Mouse (Mus musculus) embryonic facial prominence, embryonic 12.5 days (tissue): ENCODE results near the gene Lrrc43. TPM values are rescaled to one million over a fixed set of nuclear protein-coding genes. Genes with fewer than 3 reads are reported as not detected.
A peak's percentile ranks its signal among the peaks of the same experiment; 100 is the strongest.
"Not testable (repeated sequence)": the region's sequence is repeated elsewhere in the genome, so short reads cannot be mapped to it uniquely, and the experiment has no call there.

Source experiments
- ATAC-seq: fragments of 200-750 bp; cut with Nextera tagmentation; 2 replicates; pipeline ENCODE4 v1.8.0; 2017; ENCODE audit not compliant: insufficient number of reproducible peaks, insufficient read depth, low FRiP score, low TSS enrichment
- H3K27ac ChIP-seq: fragments of 300-500 bp; sonication (generic); 2 replicates; pipeline ENCODE4 v1.5.1; 2016; ENCODE audit warnings: mild to moderate bottlenecking
- H3K27me3 ChIP-seq: fragments of 300-500 bp; sonication (generic); 2 replicates; pipeline ENCODE4 v1.6.1; 2016; ENCODE audit warnings: mild to moderate bottlenecking, moderate library complexity
- H3K36me3 ChIP-seq: fragments of 300-500 bp; sonication (generic); 2 replicates; pipeline ENCODE4 v1.6.1; 2016; ENCODE audit warnings: mild to moderate bottlenecking
- H3K4me1 ChIP-seq: fragments of 300-500 bp; sonication (generic); 2 replicates; pipeline ENCODE4 v1.6.1; 2016
- H3K4me2 ChIP-seq: fragments of 300-500 bp; sonication (generic); replicated peaks from 2 replicates; pipeline ENCODE4 v1.6.1; 2016; ENCODE audit warnings: mild to moderate bottlenecking, moderate library complexity
- H3K4me3 ChIP-seq: fragments of 300-500 bp; sonication (generic); 2 replicates; pipeline ENCODE4 v1.5.1; 2016; ENCODE audit warnings: mild to moderate bottlenecking
- H3K9ac ChIP-seq: fragments of 300-500 bp; sonication (generic); 2 replicates; pipeline ENCODE4 v1.6.1; 2016; ENCODE audit warnings: mild to moderate bottlenecking, moderate library complexity
- H3K9me3 ChIP-seq: fragments of 300-500 bp; sonication (generic); 2 replicates; pipeline ENCODE4 v1.6.1; 2016; ENCODE audit warnings: mild to moderate bottlenecking, moderate library complexity
- WGBS: fragments of 180-500 bp; shearing (Covaris S2); methylation state at CpG from one replicate; pipeline ENCODE4 v1.1.7; 2016; 5-methylcytosine and 5-hydroxymethylcytosine counted together
- polyA plus RNA-seq: library from polyadenylated mRNA; unstranded; fragments of >200 nt; fragmentation: Nextera tagmentation; extraction: Ambion mirVana; gene quantifications from 2 replicates; pipeline ENCODE4 v1.2.1, GENCODE M21; 2016

The Lrrc43 gene
- polyA plus RNA-seq, 1 experiment from 2014 or later: not detected

DNA sequence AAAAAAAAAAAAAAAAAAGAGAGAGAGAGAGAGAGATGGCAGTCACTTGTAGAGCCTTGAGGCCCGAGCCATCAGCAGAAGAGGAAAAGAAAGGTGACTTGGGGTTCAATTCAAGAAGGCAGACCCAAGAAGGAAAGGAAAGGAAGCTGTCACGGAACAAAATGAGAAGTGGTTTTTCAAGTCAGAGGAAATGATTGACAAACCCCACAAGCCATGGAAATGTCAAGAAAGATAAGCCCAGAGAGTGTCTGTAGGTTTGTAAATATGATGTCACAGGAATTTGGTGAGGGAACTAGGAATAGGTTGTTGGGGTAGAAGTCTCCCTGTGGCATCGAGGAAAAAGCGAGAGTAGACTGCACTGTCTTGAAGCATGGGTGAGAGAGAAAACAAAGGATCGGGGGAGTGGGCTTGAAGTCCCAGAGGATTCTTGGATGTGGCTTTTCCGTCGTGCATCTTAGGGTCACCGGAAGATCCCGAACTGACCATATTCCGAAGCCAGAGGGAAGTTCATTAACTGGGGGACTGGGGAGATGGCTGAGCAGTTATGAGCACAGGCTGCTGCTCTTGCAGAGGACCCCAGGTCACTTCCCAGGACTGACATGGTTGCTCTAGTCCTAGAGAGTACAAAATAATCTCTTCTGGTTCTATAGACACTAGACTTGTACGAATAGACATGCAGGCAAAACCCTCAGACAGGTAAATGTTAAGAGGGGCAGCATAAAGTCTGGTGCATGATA lies 1.3 kb upstream of the Lrrc43 start:
- 83% methylated on average over 11 of the region's 11 CpGs for WGBS
- no peaks in the 10 kb centered on the region for H3K27me3 ChIP-seq
- peaks cover 10% of the 10 kb centered on the region; the same call in 1 of the 2 replicates for H3K4me1 ChIP-seq
- H3K36me3 ChIP-seq: no peaks in the 10 kb centered on the region
- H3K4me2 ChIP-seq: no peak overlapping the region
- H3K27ac ChIP-seq: no peak overlapping the region
- H3K9ac ChIP-seq: no peak overlapping the region
- H3K4me3 ChIP-seq: no peak overlapping the region
- H3K9me3 ChIP-seq: no peaks in the 10 kb centered on the region
- no peak for ATAC-seq

DNA sequence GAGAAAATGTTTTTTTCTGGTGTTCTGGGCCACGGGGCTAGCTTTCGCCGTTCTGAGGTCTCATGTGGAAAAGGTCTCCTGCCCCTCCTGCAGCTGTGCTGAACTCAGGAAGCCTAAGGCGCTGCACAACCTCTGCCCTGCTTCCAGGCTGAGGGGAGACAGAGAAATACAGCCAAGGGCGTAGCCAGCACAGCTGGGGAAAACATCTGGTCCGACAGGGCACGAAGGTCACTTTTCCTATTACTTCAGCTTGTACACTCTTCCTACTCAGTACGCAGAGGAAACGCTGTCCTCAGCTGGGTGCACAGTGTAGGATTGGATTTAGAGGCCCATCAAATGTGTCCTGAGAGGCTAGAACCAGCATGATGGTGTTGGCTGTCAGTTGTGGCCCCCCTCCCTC lies 830 bp downstream of the Lrrc43 start:
- no peak overlapping the region for H3K27ac ChIP-seq
- no peaks in the 10 kb centered on the region for H3K27me3 ChIP-seq
- no peaks in the 10 kb centered on the region for H3K9me3 ChIP-seq
- no peak for ATAC-seq
- peaks cover 10% of the 10 kb centered on the region; the same call in 1 of the 2 replicates for H3K4me1 ChIP-seq
- WGBS: 43% methylated on average over 9 of the region's 9 CpGs
- no peak overlapping the region for H3K9ac ChIP-seq
- H3K36me3 ChIP-seq: no peaks in the 10 kb centered on the region
- no peak overlapping the region for H3K4me2 ChIP-seq
- H3K4me3 ChIP-seq: no peak overlapping the region

DNA sequence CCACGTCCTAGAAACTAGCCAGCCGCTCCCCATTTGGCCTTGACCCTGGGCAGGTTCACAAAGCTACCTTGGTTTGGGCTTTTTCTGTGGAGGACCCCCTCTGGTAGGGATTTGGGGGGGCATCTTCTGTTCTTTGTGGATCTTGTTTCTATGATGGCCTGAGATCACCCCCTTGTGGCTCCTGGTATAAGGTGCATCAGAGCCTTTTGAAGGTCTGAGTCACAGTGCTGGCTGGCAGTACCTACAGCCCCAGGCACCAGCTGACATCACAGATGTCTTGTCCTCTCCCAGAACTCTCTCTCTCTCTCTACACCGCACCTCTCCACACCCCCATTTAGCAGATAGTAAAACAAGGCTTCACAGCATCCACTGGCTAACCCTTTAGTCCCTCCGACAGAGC lies 10.6 kb downstream of the Lrrc43 start:
- Histone ChIP-seq H3K4me1 (peaks cover 14% of the 10 kb centered on the region), H3K27me3 (no peaks in the 10 kb centered on the region), H3K27ac (no peak overlapping the region), H3K36me3 (no peaks in the 10 kb centered on the region), H3K4me2 (no peak overlapping the region), H3K9ac (no peak overlapping the region), H3K9me3 (no peaks in the 10 kb centered on the region), H3K4me3 (no peak overlapping the region)
- ATAC-seq: no peak
- WGBS: 39% methylated on average over 4 of the region's 4 CpGs

DNA sequence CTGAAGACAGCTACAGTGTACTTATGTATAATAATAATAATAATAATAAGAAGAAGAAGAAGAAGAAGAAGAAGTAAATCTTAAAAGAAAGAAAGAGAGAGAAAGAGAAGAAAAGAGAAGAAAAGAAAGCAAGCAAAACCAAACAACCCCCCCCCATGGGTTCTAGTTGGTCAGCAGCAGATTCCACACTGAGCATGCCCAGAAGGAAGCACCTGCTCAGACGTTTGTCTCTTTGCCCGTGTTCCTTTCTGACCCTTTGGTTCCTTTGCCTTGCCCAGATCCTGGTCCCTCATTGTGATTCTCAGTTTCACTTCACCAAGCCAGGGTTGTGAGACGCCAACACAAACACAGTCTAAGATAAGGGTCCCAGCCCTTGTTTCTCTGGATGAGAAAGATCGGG lies 12.9 kb downstream of the Lrrc43 start:
- Histone ChIP-seq H3K4me3 (no peak overlapping the region), H3K9ac (no peak overlapping the region), H3K4me1 (peaks cover 8% of the 10 kb centered on the region), H3K27ac (no peak overlapping the region), H3K9me3 (no peaks in the 10 kb centered on the region), H3K36me3 (no peaks in the 10 kb centered on the region), H3K4me2 (no peak overlapping the region), H3K27me3 (peaks cover 10% of the 10 kb centered on the region)
- WGBS: 71% methylated on average over 4 of the region's 4 CpGs
- no peak for ATAC-seq

DNA sequence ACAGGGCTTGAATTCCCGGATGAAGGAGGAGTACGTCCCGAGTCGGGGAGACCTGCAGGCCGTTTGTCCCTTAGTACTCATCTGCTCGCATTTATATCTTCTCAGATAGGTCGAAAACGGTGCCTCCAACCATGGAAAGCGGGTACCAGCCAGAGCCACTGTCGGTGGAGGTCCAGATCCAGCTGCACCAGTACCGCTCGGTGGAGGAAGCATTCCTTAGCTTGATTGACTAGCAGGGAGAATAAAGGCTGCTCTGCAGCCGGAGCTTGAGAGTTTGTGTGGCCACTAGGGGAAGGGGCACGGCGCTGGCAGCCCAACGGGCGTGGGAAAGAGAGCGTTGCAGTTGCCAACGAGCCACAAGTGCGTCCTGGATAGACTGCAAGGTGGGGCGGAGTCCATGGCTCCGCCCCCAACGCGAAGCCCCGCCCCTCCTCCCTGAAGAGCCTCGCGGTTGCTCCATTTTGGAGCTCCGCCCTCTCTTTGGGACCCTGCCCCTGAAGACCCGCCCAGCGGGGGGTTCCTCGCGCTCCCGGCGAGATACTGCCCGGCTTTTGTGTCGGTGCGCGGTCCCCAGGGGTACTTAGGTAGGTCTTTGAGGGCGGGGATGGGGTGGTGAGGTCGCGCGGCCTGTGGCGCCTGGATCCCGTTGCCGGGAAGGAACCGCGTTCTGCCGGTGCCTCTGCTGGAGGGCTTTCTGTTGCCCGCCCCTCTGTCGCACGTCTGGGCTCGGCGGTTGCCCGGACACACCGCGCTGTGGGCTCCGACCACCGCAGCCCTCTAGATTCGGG lies 19.0 kb downstream of the Lrrc43 start:
- Histone ChIP-seq H3K27ac (no peak overlapping the region), H3K9me3 (no peaks in the 10 kb centered on the region), H3K36me3 (peaks cover 18% of the 10 kb centered on the region), H3K4me3 (peak overlapping the region; percentile 65), H3K27me3 (peaks cover 13% of the 10 kb centered on the region), H3K4me1 (peaks cover 23% of the 10 kb centered on the region), H3K4me2 (peak overlapping the region; percentile 86), H3K9ac (peak overlapping the region; percentile 61)
- peak; percentile 80 for ATAC-seq
- WGBS: 2% methylated on average over 59 of the region's 59 CpGs

DNA sequence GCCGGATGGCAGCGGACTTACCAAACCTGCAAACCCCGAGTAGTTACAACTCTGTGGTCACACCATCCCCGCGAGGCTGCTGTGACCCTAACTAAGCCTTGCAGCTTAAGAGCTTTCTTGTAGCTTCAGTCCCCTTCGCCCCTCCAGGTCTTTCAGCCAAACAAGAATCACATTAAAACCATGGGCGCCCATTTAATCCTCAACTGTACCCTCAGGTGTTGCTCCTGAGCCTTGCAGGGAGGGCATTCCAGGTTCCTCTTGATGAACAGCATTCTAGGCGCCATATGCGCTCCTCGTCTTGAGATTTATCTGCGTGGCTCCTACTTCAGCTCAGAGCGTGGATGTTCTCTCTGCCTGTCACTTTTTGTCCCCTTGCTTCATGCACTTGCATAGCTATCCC lies 19.8 kb downstream of the Lrrc43 start:
- 7% methylated on average over 12 of the region's 12 CpGs for WGBS

DNA sequence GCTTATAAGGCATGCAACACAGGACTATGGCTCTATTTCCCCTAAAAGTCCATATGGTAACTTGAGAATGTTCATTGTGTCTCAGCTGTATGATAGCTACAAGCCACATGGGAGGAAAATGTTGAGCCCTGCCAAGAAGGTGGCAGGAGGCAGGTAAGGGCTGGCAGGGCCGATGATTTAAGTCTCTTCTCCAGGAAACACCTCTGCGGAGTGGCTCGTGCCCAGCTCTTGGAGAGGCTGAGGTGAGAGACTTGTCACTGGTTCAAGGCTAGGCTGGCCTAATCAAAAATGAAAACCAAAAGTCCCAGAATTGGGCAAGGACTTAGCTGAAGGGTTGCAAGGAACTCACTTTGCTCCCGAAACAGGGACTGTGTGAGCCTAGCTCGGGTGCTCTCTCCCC lies 21.1 kb downstream of the Lrrc43 start, which contains the start of gene B3gnt4:
Gene B3gnt4, plus strand, starts transcription at position 301 of the 400 bp plus-strand sequence.
- Histone ChIP-seq H3K27ac (no peak within 1 kb of the TSS), H3K4me2 (peak within 1 kb of the TSS; percentile 86; the same call in 1 of the 2 replicates), H3K9ac (no peak within 1 kb of the TSS), H3K36me3 (peaks cover 24% of the 10 kb centered on the region), H3K27me3 (peaks cover 13% of the 10 kb centered on the region), H3K9me3 (no peaks in the 10 kb centered on the region), H3K4me1 (peaks cover 20% of the 10 kb centered on the region), H3K4me3 (no peak within 1 kb of the TSS; the same call in 1 of the 2 replicates)
- ATAC-seq: no peak
- 82% methylated on average over 5 of the region's 5 CpGs for WGBS

More for the DNA sequence above, 19.8 kb downstream of the Lrrc43 start:
- Histone ChIP-seq H3K4me3 (peak overlapping the region; percentile 65), H3K9me3 (no peaks in the 10 kb centered on the region), H3K9ac (peak overlapping the region; percentile 61), H3K4me2 (peak overlapping the region; percentile 86), H3K27me3 (peaks cover 13% of the 10 kb centered on the region), H3K36me3 (peaks cover 22% of the 10 kb centered on the region), H3K4me1 (peaks cover 23% of the 10 kb centered on the region), H3K27ac (no peak overlapping the region)
- ATAC-seq: no peak

DNA sequence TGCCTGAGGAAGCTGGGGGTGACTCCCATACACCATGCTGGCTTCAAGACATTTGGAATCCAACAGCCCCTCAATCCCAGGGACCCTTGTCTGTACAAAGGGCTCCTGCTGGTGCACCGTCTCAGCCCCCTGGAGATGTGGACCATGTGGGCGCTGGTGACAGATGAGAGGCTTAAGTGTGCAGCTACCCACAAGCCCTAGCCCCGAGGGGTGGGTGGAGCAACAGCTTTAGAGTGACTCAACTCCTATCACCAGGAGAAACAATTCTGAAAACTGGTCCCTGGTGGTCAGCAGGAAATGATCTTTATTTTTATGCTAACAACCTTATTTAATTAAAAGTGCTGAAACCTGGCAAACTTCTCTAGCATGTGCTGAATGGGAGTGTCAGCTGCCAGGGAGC lies 22.3 kb downstream of the Lrrc43 start:
- 82% methylated on average over 3 of the region's 3 CpGs for WGBS
- not testable (repeated sequence) for ATAC-seq

DNA sequence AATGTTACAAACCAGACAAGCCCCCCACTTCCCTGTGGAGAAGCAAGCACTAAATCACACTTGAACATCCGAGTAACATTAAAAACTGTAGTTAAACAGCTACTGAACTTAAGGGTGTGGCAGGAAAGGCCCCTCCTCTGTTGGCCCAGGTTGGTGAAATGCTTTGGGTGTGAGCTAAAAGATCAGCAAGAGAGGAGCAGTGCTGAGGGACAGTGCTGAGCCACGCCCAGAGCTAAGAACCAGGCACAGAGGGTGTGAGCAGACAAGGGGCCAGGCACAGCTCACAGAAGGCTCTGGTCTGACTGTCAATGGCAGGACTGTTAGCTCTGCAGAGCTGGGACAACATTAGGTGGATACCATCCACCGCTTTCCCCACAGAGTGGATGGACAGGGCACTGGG lies 23.0 kb downstream of the Lrrc43 start:
- Histone ChIP-seq H3K27ac (no peak overlapping the region), H3K36me3 (peaks cover 44% of the 10 kb centered on the region), H3K27me3 (peaks cover 2% of the 10 kb centered on the region; the same call in 1 of the 2 replicates), H3K9me3 (no peaks in the 10 kb centered on the region), H3K9ac (no peak overlapping the region), H3K4me1 (peaks cover 20% of the 10 kb centered on the region), H3K4me2 (no peak overlapping the region), H3K4me3 (no peak overlapping the region)
- no peak for ATAC-seq
- WGBS: 79% methylated on average over 3 of the region's 3 CpGs

More for the DNA sequence above, 22.3 kb downstream of the Lrrc43 start:
- Histone ChIP-seq H3K36me3 (peaks cover 37% of the 10 kb centered on the region), H3K4me1 (peaks cover 20% of the 10 kb centered on the region)
- not testable (repeated sequence) for H3K9ac ChIP-seq, H3K9me3 ChIP-seq, H3K4me3 ChIP-seq, H3K27ac ChIP-seq, H3K4me2 ChIP-seq, H3K27me3 ChIP-seq

DNA sequence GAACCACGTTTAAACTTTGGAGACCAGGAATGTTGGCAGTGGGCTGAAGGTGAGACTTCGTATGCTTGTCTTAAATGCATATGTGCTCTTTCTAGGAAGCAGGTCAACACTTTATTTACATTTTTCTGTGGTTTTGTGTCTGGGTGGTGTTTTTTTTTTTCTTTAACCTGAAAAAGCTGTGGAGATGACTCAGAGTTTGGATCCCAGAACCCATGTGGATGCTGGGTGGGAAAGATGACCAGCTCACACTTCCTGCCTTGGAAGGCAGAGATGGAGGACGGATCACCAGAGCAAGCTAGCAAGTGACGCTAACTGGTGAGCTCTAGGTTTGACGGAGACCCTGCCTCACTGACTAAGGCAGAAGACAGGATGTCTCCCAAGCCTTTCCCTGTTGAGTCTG lies 25.8 kb downstream of the Lrrc43 start:
- no peaks in the 10 kb centered on the region for H3K9me3 ChIP-seq
- H3K36me3 ChIP-seq: peaks cover 62% of the 10 kb centered on the region
- peaks cover 4% of the 10 kb centered on the region; the same call in 1 of the 2 replicates for H3K4me1 ChIP-seq
- no peak overlapping the region for H3K27ac ChIP-seq
- ATAC-seq: no peak
- no peak overlapping the region for H3K4me3 ChIP-seq
- WGBS: 94% methylated on average over 5 of the region's 5 CpGs
- H3K4me2 ChIP-seq: no peak overlapping the region
- H3K27me3 ChIP-seq: no peaks in the 10 kb centered on the region
- H3K9ac ChIP-seq: no peak overlapping the region

DNA sequence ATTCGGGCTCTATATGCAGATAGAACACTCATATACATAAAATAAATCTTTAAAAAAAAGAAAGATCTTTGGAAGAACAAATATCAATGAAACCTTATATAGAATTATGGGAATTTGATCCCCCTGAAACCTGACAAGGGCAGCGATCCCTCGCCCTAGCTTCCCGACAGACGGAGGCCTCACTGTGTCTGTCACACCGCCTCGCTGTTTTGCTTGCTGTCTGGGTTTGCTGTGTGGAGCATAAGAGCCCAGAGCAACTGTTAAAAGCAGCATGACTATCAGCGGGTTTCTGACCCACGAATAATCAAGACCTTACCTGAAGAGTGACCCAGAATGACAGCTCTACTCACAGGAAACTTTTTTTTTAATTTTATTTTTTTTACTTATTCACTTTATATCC lies 31.6 kb downstream of the Lrrc43 start:
- ATAC-seq: no peak
- Histone ChIP-seq H3K9ac (no peak overlapping the region), H3K36me3 (peaks cover 34% of the 10 kb centered on the region), H3K27ac (no peak overlapping the region), H3K9me3 (no peaks in the 10 kb centered on the region), H3K4me2 (no peak overlapping the region), H3K4me3 (no peak overlapping the region), H3K4me1 (peaks cover 20% of the 10 kb centered on the region), H3K27me3 (no peaks in the 10 kb centered on the region)
- WGBS: 82% methylated on average over 9 of the region's 9 CpGs

DNA sequence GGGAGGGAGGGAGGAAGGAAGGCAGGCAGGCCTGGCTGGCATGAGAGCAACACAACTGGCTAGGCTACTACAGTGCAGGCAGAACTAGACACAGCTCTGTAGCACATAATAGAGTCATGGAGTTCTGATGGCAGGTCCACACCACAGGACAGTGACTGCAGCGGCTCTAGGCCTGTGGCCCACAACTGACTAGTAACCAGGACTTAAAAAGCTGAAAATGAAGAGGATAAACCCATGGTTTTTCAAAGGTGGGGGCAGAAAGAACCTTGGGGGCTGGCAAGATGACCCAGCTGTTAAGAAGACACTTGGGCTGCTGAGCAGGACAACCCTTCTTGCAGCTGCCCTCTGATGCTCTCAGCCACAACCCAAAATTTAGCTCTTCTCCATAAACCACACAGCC lies 32.5 kb downstream of the Lrrc43 start:
- no peak overlapping the region for H3K27ac ChIP-seq
- no peak for ATAC-seq
- H3K27me3 ChIP-seq: no peaks in the 10 kb centered on the region
- H3K36me3 ChIP-seq: peaks cover 24% of the 10 kb centered on the region
- no peak overlapping the region for H3K9ac ChIP-seq
- WGBS: 91% methylated on average over 1 of the region's 1 CpGs
- no peak overlapping the region for H3K4me3 ChIP-seq
- no peaks in the 10 kb centered on the region for H3K9me3 ChIP-seq
- no peak overlapping the region for H3K4me2 ChIP-seq
- H3K4me1 ChIP-seq: peaks cover 20% of the 10 kb centered on the region
